Mouse (Mus musculus): ENCODE measurements around the gene Rflnb. TPM values are rescaled to one million over a fixed set of nuclear protein-coding genes. Genes with fewer than 3 reads are reported as not detected.

Rflnb gene
- total and polyA plus RNA-seq, 2 experiments from 2014 or later = 16.4 to 24.1 TPM

DNA sequence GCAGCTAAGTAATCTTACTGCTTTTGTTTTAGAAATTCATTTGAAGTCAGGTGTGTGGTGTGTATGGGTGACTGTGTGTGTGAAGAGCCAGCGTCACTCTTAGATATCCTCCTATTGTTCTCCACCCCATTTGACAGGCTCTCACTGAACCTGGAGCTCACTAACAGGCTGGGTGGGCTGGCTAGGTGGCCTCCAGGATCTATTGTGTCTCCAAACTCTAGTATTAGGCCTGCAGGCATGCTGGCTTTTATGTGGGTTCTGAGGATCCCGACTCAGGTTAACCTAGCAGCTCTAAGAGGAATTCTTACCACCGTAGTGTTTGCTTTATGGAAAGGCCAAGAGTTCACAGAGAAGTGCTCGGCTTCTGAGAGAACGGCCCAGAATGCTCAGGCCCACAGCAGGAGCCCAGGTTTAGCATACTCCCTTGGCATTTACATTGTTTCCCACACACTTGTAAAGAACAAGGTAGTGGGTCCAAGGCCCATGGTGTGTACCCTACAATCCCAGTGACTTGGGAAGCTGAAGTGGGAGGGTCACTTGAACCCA lies 23.5 kb upstream of the Rflnb start:
- no peak overlapping the region for H3K9ac ChIP-seq (replicated peaks; ENCODE audit: low read depth, low read length)
- TF ChIP-seq EP300 (IDR thresholded peaks at IDR 0.05; ENCODE audit: low read depth) (no peak), CTCF (IDR thresholded peaks at IDR 0.05; ENCODE audit: low read depth) (no peak)
- no peak overlapping the region for H3K4me3 ChIP-seq (ENCODE audit: low read depth, low read length)
- 71% methylated on average over 5 of the region's 5 CpGs for WGBS
- no peaks in the 10 kb centered on the region for H3K9me3 ChIP-seq (replicated peaks; ENCODE audit: control insufficient read depth, low read length)
- no peak for DNase-seq (ENCODE audit: low spot score)
- no peak overlapping the region for H3K27ac ChIP-seq (ENCODE audit: low read depth)
- H3K4me2 ChIP-seq (ENCODE audit: low read depth, low read length) = no peak overlapping the region
- H3K36me3 ChIP-seq (replicated peaks; ENCODE audit: control insufficient read depth, insufficient read depth, low read length) = peaks cover 12% of the 10 kb centered on the region; the same call in 1 of the 2 replicates
- no peak for ATAC-seq (ENCODE audit: insufficient read depth, low read depth)
- no peaks in the 10 kb centered on the region for H3K4me1 ChIP-seq (ENCODE audit: control insufficient read depth, insufficient read depth)
- no peaks in the 10 kb centered on the region for H3K27me3 ChIP-seq (ENCODE audit: control insufficient read depth, insufficient read depth, low read length)

DNA sequence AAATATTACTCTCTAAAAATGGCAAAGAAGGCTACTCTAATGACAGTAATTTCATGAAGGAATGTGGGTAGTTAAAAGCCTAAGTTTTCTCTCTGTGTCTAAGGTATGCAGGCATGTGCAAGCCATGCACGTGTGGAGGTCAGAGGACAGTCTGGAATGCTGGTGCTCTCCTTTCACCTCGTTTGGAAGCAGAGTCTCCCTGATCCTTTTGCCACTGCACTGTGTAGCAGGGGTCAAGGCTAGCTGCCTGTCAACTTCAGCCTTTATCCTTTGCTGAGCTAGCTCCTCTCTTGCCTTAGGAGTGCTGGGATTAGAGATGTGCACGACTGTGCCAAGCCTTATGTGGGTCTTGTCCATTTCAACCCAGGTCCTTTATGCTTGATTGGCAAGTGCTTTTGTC lies 22.9 kb upstream of the Rflnb start:
- no peak for DNase-seq (ENCODE audit: low spot score)
- ATAC-seq (ENCODE audit: insufficient read depth, low read depth) = no peak
- H3K4me1 ChIP-seq (ENCODE audit: control insufficient read depth, insufficient read depth) = no peaks in the 10 kb centered on the region
- peaks cover 12% of the 10 kb centered on the region; the same call in 1 of the 2 replicates for H3K36me3 ChIP-seq (replicated peaks; ENCODE audit: control insufficient read depth, insufficient read depth, low read length)
- H3K4me3 ChIP-seq (ENCODE audit: low read depth, low read length) = no peak overlapping the region
- no peak overlapping the region for H3K9ac ChIP-seq (replicated peaks; ENCODE audit: low read depth, low read length)
- H3K27ac ChIP-seq (ENCODE audit: low read depth) = no peak overlapping the region
- 41% methylated on average over 3 of the region's 3 CpGs for WGBS
- no peaks in the 10 kb centered on the region for H3K9me3 ChIP-seq (replicated peaks; ENCODE audit: control insufficient read depth, low read length)
- H3K27me3 ChIP-seq (ENCODE audit: control insufficient read depth, insufficient read depth, low read length) = no peaks in the 10 kb centered on the region
- no peak for TF ChIP-seq EP300 (IDR thresholded peaks at IDR 0.05; ENCODE audit: low read depth)
- no peak for TF ChIP-seq CTCF (IDR thresholded peaks at IDR 0.05; ENCODE audit: low read depth)
- H3K4me2 ChIP-seq (ENCODE audit: low read depth, low read length) = no peak overlapping the region

DNA sequence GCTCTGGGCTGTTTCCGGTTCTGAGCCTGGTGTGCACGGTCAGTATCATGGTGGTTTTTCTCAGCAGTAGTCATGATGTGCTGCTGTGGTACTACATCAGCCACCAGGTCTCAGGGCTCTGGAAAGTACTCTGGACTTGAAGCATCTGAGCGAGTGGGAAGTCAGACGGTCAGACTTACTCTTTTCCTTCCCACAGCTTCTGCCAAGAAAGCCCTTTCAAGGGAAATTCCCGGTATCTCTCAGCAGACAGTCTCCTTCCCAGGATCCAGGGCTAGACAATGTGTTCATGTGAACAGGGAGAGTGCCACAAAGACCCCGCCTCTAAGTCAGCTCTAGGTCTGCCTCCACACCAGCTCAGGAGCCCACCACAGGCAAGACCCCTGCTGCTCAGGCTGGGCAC lies 17.8 kb upstream of the Rflnb start:
- 63% methylated on average over 6 of the region's 6 CpGs for WGBS
- DNase-seq (ENCODE audit: low spot score) = no peak

DNA sequence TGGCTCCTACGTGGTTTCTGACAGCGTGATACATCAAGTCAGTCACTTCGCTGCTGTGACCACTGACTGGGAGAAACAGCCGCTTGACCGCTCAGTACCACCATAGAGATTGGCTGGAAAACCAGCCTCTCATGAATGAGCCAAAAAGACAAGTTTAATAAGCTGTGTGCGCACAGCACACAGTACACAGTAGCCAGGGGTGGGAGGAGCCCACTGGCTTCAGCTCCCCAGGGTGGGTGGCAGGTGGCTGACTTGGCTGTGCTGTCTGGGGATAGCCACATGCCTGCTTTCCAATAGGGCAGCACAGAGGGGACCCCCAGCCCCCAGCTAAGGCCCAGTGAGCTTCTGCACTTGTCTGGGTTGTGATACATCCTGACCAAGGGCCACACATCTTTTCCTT lies 16.9 kb upstream of the Rflnb start:
- TF ChIP-seq CTCF (IDR thresholded peaks at IDR 0.05; ENCODE audit: low read depth) = no peak
- TF ChIP-seq EP300 (IDR thresholded peaks at IDR 0.05; ENCODE audit: low read depth) = no peak
- 85% methylated on average over 6 of the region's 6 CpGs for WGBS
- no peak overlapping the region for H3K4me3 ChIP-seq (ENCODE audit: low read depth, low read length)
- H3K4me2 ChIP-seq (ENCODE audit: low read depth, low read length) = no peak overlapping the region
- no peak for ATAC-seq (ENCODE audit: insufficient read depth, low read depth)
- no peaks in the 10 kb centered on the region for H3K27me3 ChIP-seq (ENCODE audit: control insufficient read depth, insufficient read depth, low read length)
- H3K36me3 ChIP-seq (replicated peaks; ENCODE audit: control insufficient read depth, insufficient read depth, low read length) = peaks cover 12% of the 10 kb centered on the region; the same call in 1 of the 2 replicates
- 0 out of 2 replicates have a peak overlapping the region, but pooled peaks have one; percentile 47 for H3K27ac ChIP-seq (ENCODE audit: low read depth)
- no peaks in the 10 kb centered on the region for H3K9me3 ChIP-seq (replicated peaks; ENCODE audit: control insufficient read depth, low read length)
- H3K9ac ChIP-seq (replicated peaks; ENCODE audit: low read depth, low read length) = no peak overlapping the region
- DNase-seq (ENCODE audit: low spot score) = no peak
- peaks cover 18% of the 10 kb centered on the region for H3K4me1 ChIP-seq (ENCODE audit: control insufficient read depth, insufficient read depth)

More for the DNA sequence above, 17.8 kb upstream of the Rflnb start:
- TF ChIP-seq CTCF (IDR thresholded peaks at IDR 0.05; ENCODE audit: low read depth) = no peak
- no peak for TF ChIP-seq EP300 (IDR thresholded peaks at IDR 0.05; ENCODE audit: low read depth)
- Histone ChIP-seq H3K27ac (ENCODE audit: low read depth) (peak overlapping the region; percentile 47), H3K36me3 (replicated peaks; ENCODE audit: control insufficient read depth, insufficient read depth, low read length) (peaks cover 12% of the 10 kb centered on the region; the same call in 1 of the 2 replicates), H3K9ac (replicated peaks; ENCODE audit: low read depth, low read length) (no peak overlapping the region), H3K9me3 (replicated peaks; ENCODE audit: control insufficient read depth, low read length) (no peaks in the 10 kb centered on the region), H3K4me1 (ENCODE audit: control insufficient read depth, insufficient read depth) (peaks cover 18% of the 10 kb centered on the region), H3K4me2 (ENCODE audit: low read depth, low read length) (no peak overlapping the region), H3K27me3 (ENCODE audit: control insufficient read depth, insufficient read depth, low read length) (no peaks in the 10 kb centered on the region), H3K4me3 (ENCODE audit: low read depth, low read length) (no peak overlapping the region)
- no peak; the same call in 1 of the 2 replicates for ATAC-seq (ENCODE audit: insufficient read depth, low read depth)

DNA sequence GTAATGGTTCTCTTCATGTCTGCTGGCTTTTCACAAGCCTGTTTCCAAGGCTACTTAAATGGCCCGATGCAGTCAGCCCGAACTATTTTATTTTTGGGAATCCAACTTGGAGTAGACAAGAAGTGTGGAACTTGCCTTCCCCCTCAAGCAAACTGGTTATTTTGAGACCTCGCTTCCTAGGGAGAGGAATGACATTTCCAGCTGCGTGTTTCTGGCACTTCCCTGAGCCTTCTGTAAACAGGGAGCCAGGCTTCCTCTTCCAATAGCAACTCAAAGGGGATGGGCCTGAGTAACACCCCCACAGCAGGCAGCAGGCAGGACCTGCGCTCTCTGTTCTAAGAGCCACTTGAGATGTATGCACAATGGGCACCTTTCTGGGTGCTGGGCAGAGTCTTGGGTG lies 15.3 kb upstream of the Rflnb start:
- Histone ChIP-seq H3K4me2 (ENCODE audit: low read depth, low read length) (no peak overlapping the region), H3K4me1 (ENCODE audit: control insufficient read depth, insufficient read depth) (peaks cover 18% of the 10 kb centered on the region), H3K27me3 (ENCODE audit: control insufficient read depth, insufficient read depth, low read length) (no peaks in the 10 kb centered on the region), H3K4me3 (ENCODE audit: low read depth, low read length) (no peak overlapping the region), H3K9me3 (replicated peaks; ENCODE audit: control insufficient read depth, low read length) (no peaks in the 10 kb centered on the region), H3K36me3 (replicated peaks; ENCODE audit: control insufficient read depth, insufficient read depth, low read length) (peaks cover 12% of the 10 kb centered on the region; the same call in 1 of the 2 replicates), H3K27ac (ENCODE audit: low read depth) (peak overlapping the region; percentile 75), H3K9ac (replicated peaks; ENCODE audit: low read depth, low read length) (no peak overlapping the region)
- ATAC-seq (ENCODE audit: insufficient read depth, low read depth) = peak; percentile 59
- TF ChIP-seq CTCF (IDR thresholded peaks at IDR 0.05; ENCODE audit: low read depth) = no peak
- no peak for TF ChIP-seq EP300 (IDR thresholded peaks at IDR 0.05; ENCODE audit: low read depth)
- DNase-seq (ENCODE audit: low spot score) = peak; percentile 60
- WGBS = 8% methylated on average over 5 of the region's 5 CpGs
